Mouse (Mus musculus): ENCODE measurements around the gene Plekhg1.

GRCm38 (mm10) chr10:3724665-3725064 is 15.5 kb upstream of the Plekhg1 start:
- TF ChIP-seq CTCF (IDR thresholded peaks at IDR 0.05; ENCODE audit: low read depth): no peak
- no peak for TF ChIP-seq EP300 (optimal IDR thresholded peaks at IDR 0.05)
